Mouse (Mus musculus) midbrain, embryonic 10.5 days (tissue): ENCODE measurements around the gene Tubgcp6. TPM values are rescaled to one million over a fixed set of nuclear protein-coding genes. Genes with fewer than 3 reads are reported as not detected.

ENCODE experiments used
- DNase-seq: peaks from one replicate; pipeline ENCODE4 v3.0.0-alpha.2; 2017; ENCODE audit warnings: low spot score
- H3K27ac ChIP-seq: fragments of 300-500 bp; sonication (generic); replicated peaks from 2 replicates; pipeline ENCODE4 v1.5.1; 2016; ENCODE audit warnings: mild to moderate bottlenecking
- H3K27me3 ChIP-seq: fragments of 300-500 bp; sonication (generic); 2 replicates; pipeline ENCODE4 v1.6.1; 2016; ENCODE audit warnings: low read depth, mild to moderate bottlenecking; ENCODE audit not compliant: poor library complexity, severe bottlenecking
- H3K36me3 ChIP-seq: fragments of 300-500 bp; sonication (generic); 2 replicates; pipeline ENCODE4 v1.6.1; 2016; ENCODE audit warnings: mild to moderate bottlenecking, moderate library complexity
- H3K4me1 ChIP-seq: fragments of 300-500 bp; sonication (generic); 2 replicates; pipeline ENCODE4 v1.6.1; 2016
- H3K4me3 ChIP-seq: fragments of 300-500 bp; sonication (generic); 2 replicates; pipeline ENCODE4 v1.5.1; 2016; ENCODE audit warnings: mild to moderate bottlenecking, moderate library complexity
- H3K9me3 ChIP-seq: fragments of 300-500 bp; sonication (generic); replicated peaks from 2 replicates; pipeline ENCODE4 v1.6.1; 2016; ENCODE audit warnings: mild to moderate bottlenecking
- WGBS: fragments of 180-500 bp; shearing (Covaris S2); methylation state at CpG from one replicate; pipeline ENCODE4 v1.1.7; 2016; 5-methylcytosine and 5-hydroxymethylcytosine counted together
- polyA plus RNA-seq: library from polyadenylated mRNA; unstranded; fragments of >200 nt; fragmentation: Nextera tagmentation; extraction: Ambion mirVana; gene quantifications from 2 replicates; pipeline ENCODE4 v1.2.1, GENCODE M21; 2016

Tubgcp6 gene
- polyA plus RNA-seq, 1 experiment from 2014 or later, result 24.7 TPM

- Histone ChIP-seq H3K27me3 (no peaks in the 10 kb centered on the region), H3K27ac (peak overlapping the region; percentile 90), H3K4me1 (peaks cover 24% of the 10 kb centered on the region), H3K9me3 (no peaks in the 10 kb centered on the region), H3K36me3 (peaks cover 51% of the 10 kb centered on the region), H3K4me3 (peak overlapping the region; percentile 76)
- DNase-seq, result no peak
- 4% methylated on average over 68 of the region's 68 CpGs for WGBS
Observed at GRCm38 (mm10) chr15:89089248-89090051, 33.5 kb downstream of the Tubgcp6 start.

GRCm38 (mm10) chr15:89088607-89089247, 34.2 kb downstream of the Tubgcp6 start, which contains the start of gene Selenoo:
TSS of gene Selenoo (plus strand) at chr15:89089084.
- peak; percentile 91 for DNase-seq
- Histone ChIP-seq H3K27me3 (no peaks in the 10 kb centered on the region), H3K4me3 (peak within 1 kb of the TSS; percentile 76), H3K4me1 (peaks cover 24% of the 10 kb centered on the region), H3K9me3 (no peaks in the 10 kb centered on the region), H3K27ac (peak within 1 kb of the TSS; percentile 90), H3K36me3 (peaks cover 51% of the 10 kb centered on the region)
- 2% methylated on average over 38 of the region's 38 CpGs for WGBS

- Histone ChIP-seq H3K4me3 (no peak overlapping the region), H3K9me3 (no peaks in the 10 kb centered on the region), H3K27ac (no peak overlapping the region), H3K36me3 (peaks cover 65% of the 10 kb centered on the region), H3K27me3 (no peaks in the 10 kb centered on the region), H3K4me1 (peaks cover 15% of the 10 kb centered on the region)
- WGBS, result 87% methylated on average over 2 of the region's 2 CpGs
- DNase-seq, result no peak
Observed at GRCm38 (mm10) chr15:89084826-89085225, 38.1 kb downstream of the Tubgcp6 start.

- Histone ChIP-seq H3K27ac (no peak overlapping the region), H3K27me3 (no peaks in the 10 kb centered on the region), H3K9me3 (no peaks in the 10 kb centered on the region), H3K36me3 (peaks cover 72% of the 10 kb centered on the region), H3K4me3 (0 out of 2 replicates have a peak overlapping the region, but pooled peaks have one; percentile 4), H3K4me1 (peaks cover 10% of the 10 kb centered on the region)
- 100% methylated on average over 1 of the region's 1 CpGs for WGBS
- no peak for DNase-seq
Observed at GRCm38 (mm10) chr15:89083906-89084305, 39.0 kb downstream of the Tubgcp6 start.

- Histone ChIP-seq H3K27me3 (no peaks in the 10 kb centered on the region; the same call in 1 of the 2 replicates), H3K36me3 (peaks cover 36% of the 10 kb centered on the region), H3K9me3 (no peaks in the 10 kb centered on the region), H3K4me3 (peak overlapping the region; percentile 90; the same call in 1 of the 2 replicates), H3K4me1 (peaks cover 45% of the 10 kb centered on the region), H3K27ac (peak overlapping the region; percentile 42; the same call in 1 of the 2 replicates)
- WGBS, result 78% methylated on average over 9 of the region's 9 CpGs
- DNase-seq, result no peak
Observed at GRCm38 (mm10) chr15:89078208-89078836, 44.6 kb downstream of the Tubgcp6 start.

GRCm38 (mm10) chr15:89076156-89076731, 46.7 kb downstream of the Tubgcp6 start:
- Histone ChIP-seq H3K9me3 (no peaks in the 10 kb centered on the region), H3K27ac (peak overlapping the region; percentile 94), H3K36me3 (peaks cover 15% of the 10 kb centered on the region), H3K4me3 (peak overlapping the region; percentile 90), H3K4me1 (peaks cover 45% of the 10 kb centered on the region), H3K27me3 (no peaks in the 10 kb centered on the region; the same call in 1 of the 2 replicates)
- DNase-seq, result peak; percentile 64
- 2% methylated on average over 39 of the region's 39 CpGs for WGBS

- Histone ChIP-seq H3K27ac (peak overlapping the region; percentile 94), H3K4me1 (peaks cover 45% of the 10 kb centered on the region), H3K27me3 (peaks cover 5% of the 10 kb centered on the region; the same call in 1 of the 2 replicates), H3K4me3 (peak overlapping the region; percentile 90), H3K36me3 (peaks cover 9% of the 10 kb centered on the region; the same call in 1 of the 2 replicates), H3K9me3 (no peaks in the 10 kb centered on the region)
- WGBS, result 2% methylated on average over 48 of the region's 59 CpGs
- peak; percentile 92 for DNase-seq
Observed at GRCm38 (mm10) chr15:89075478-89076147, 47.3 kb downstream of the Tubgcp6 start.

GRCm38 (mm10) chr15:89074613-89075477, 48.1 kb downstream of the Tubgcp6 start, which contains the start of gene Trabd:
TSS of gene Trabd (plus strand) at chr15:89075124.
- peaks cover 12% of the 10 kb centered on the region for H3K27me3 ChIP-seq
- 0 out of 2 replicates have a peak, but pooled peaks cover 6% of the 10 kb centered on the region for H3K36me3 ChIP-seq
- H3K4me3 ChIP-seq, result peak within 1 kb of the TSS; percentile 90
- DNase-seq, result no peak
- peak within 1 kb of the TSS; percentile 94 for H3K27ac ChIP-seq
- no peaks in the 10 kb centered on the region for H3K9me3 ChIP-seq
- 25% methylated on average over 11 of the region's 11 CpGs for WGBS
- H3K4me1 ChIP-seq, result peaks cover 45% of the 10 kb centered on the region

GRCm38 (mm10) chr15:89073993-89074603, 48.8 kb downstream of the Tubgcp6 start:
- peak overlapping the region; percentile 94; the same call in 1 of the 2 replicates for H3K27ac ChIP-seq
- WGBS, result 89% methylated on average over 10 of the region's 10 CpGs
- H3K27me3 ChIP-seq, result peaks cover 19% of the 10 kb centered on the region
- H3K9me3 ChIP-seq, result no peaks in the 10 kb centered on the region
- peaks cover 45% of the 10 kb centered on the region for H3K4me1 ChIP-seq
- peak overlapping the region; percentile 90; the same call in 1 of the 2 replicates for H3K4me3 ChIP-seq
- DNase-seq, result no peak
- no peaks in the 10 kb centered on the region for H3K36me3 ChIP-seq

GRCm38 (mm10) chr15:89070606-89071005, 52.3 kb downstream of the Tubgcp6 start:
- Histone ChIP-seq H3K4me1 (peaks cover 26% of the 10 kb centered on the region), H3K27me3 (peaks cover 54% of the 10 kb centered on the region), H3K4me3 (no peak overlapping the region), H3K9me3 (no peaks in the 10 kb centered on the region), H3K36me3 (no peaks in the 10 kb centered on the region), H3K27ac (no peak overlapping the region)
- DNase-seq, result no peak
- 78% methylated on average over 24 of the region's 24 CpGs for WGBS
